In genomic region chr15:80711401-80712151, GRCm38 (mm10) we compare ENCODE assay signal across 8 mouse cellular contexts. TPM values are rescaled to one million over a fixed set of nuclear protein-coding genes. Genes with fewer than 3 reads are reported as not detected.
DNase-seq lines count a peak whose midpoint lies in the region; ATAC-seq and TF ChIP-seq lines count a peak whose summit lies in the region.

No protein-coding gene starts in this region.

- TF ChIP-seq POLR2A in myocyte (IDR thresholded peaks at IDR 0.05; ENCODE audit: insufficient read length, low read depth) = peak; percentile 65

- H3K27ac ChIP-seq in embryonic facial prominence, embryonic 14.5 days (replicated peaks; ENCODE audit: low read depth, low read length) = peak overlapping the region; percentile 92
- peak overlapping the region; percentile 61; the same call in 1 of the 2 replicates for H3K27ac ChIP-seq in liver, embryonic 11.5 days (ENCODE audit: low read depth, low read length)

- peak overlapping the region; percentile 89 for H3K9ac ChIP-seq in embryonic facial prominence, embryonic 14.5 days (ENCODE audit: low read depth, low read length)
- peak overlapping the region; percentile 79 for H3K9ac ChIP-seq in liver, embryonic 11.5 days (ENCODE audit: low read depth, low read length)

- peak; percentile 75 for DNase-seq in A20 (ENCODE audit: low read depth, low spot score)
- peak; percentile 81 for DNase-seq in adrenal gland, postnatal 14 days
- DNase-seq in embryonic facial prominence, embryonic 14.5 days (ENCODE audit: low spot score) = peak; percentile 54
- DNase-seq in heart, adult 8-10 months (ENCODE audit: low spot score) = peak; percentile 21
- peak; percentile 34 to 36 for DNase-seq in kidney, adult 8-10 months
- DNase-seq in liver, embryonic 11.5 days (ENCODE audit: low spot score) = peak; percentile 68
- peak; percentile 59 for DNase-seq in splenic B cell, adult 2 months (ENCODE audit: low read depth, low spot score)

- H3K79me2 ChIP-seq in myocyte (ENCODE audit: control insufficient read depth, insufficient read depth) = no peaks in the 10 kb centered on the region

- no peaks in the 10 kb centered on the region for H3K27me3 ChIP-seq in embryonic facial prominence, embryonic 14.5 days (replicated peaks; ENCODE audit: control insufficient read depth, insufficient read depth, low read length)
- no peaks in the 10 kb centered on the region for H3K27me3 ChIP-seq in liver, embryonic 11.5 days (replicated peaks; ENCODE audit: control insufficient read depth, insufficient read depth, low read length)
- H3K27me3 ChIP-seq in myocyte (ENCODE audit: control insufficient read depth, insufficient read depth, insufficient read length) = no peaks in the 10 kb centered on the region
- no peaks in the 10 kb centered on the region; the same call in 1 of the 2 replicates for H3K27me3 ChIP-seq in splenic B cell, adult 2 months (ENCODE audit: control insufficient read depth, insufficient read depth, low read length, poor library complexity, severe bottlenecking)

- H3ac ChIP-seq in myocyte (ENCODE audit: control insufficient read depth, insufficient read length) = peak overlapping the region; percentile 71

- H3K4me3 ChIP-seq in embryonic facial prominence, embryonic 14.5 days (ENCODE audit: low read depth, low read length) = peak overlapping the region; percentile 95
- H3K4me3 ChIP-seq in liver, embryonic 11.5 days (ENCODE audit: low read depth, low read length) = peak overlapping the region; percentile 94
- H3K4me3 ChIP-seq in myocyte = peak overlapping the region; percentile 39

- under 1% methylated on average over 36 of the region's 106 CpGs for WGBS in embryonic facial prominence, embryonic 14.5 days
- WGBS in liver, embryonic 11.5 days = under 1% methylated on average over 100 of the region's 106 CpGs

- peak; percentile 26; the same call in 1 of the 2 replicates for ATAC-seq in embryonic facial prominence, embryonic 14.5 days (ENCODE audit: low read depth)
- peak; percentile 17; the same call in 1 of the 2 replicates for ATAC-seq in liver, embryonic 11.5 days (replicated peaks; ENCODE audit: low FRiP score)

- peak overlapping the region; percentile 76 for H3K4me2 ChIP-seq in embryonic facial prominence, embryonic 14.5 days (ENCODE audit: low read depth, low read length)
- H3K4me2 ChIP-seq in liver, embryonic 11.5 days = peak overlapping the region; percentile 88
- peak overlapping the region; percentile 86 for H3K4me2 ChIP-seq in myocyte (ENCODE audit: low read depth)

- H3K36me3 ChIP-seq in embryonic facial prominence, embryonic 14.5 days (ENCODE audit: control insufficient read depth, insufficient read depth, low read length) = no peaks in the 10 kb centered on the region
- H3K36me3 ChIP-seq in liver, embryonic 11.5 days (ENCODE audit: control insufficient read depth, insufficient read depth, low read length) = no peaks in the 10 kb centered on the region
- no peaks in the 10 kb centered on the region for H3K36me3 ChIP-seq in myocyte (ENCODE audit: control insufficient read depth, insufficient read depth)
- H3K36me3 ChIP-seq in splenic B cell, adult 2 months (ENCODE audit: control insufficient read depth, insufficient read depth, low read length, poor library complexity, severe bottlenecking) = 0 out of 2 replicates have a peak, but pooled peaks cover 2% of the 10 kb centered on the region

- peaks cover 15% of the 10 kb centered on the region for H3K4me1 ChIP-seq in embryonic facial prominence, embryonic 14.5 days (ENCODE audit: control insufficient read depth, insufficient read depth, low read length)
- peaks cover 5% of the 10 kb centered on the region for H3K4me1 ChIP-seq in liver, embryonic 11.5 days (replicated peaks; ENCODE audit: control insufficient read depth, insufficient read depth, low read length)

- H3K9me3 ChIP-seq in embryonic facial prominence, embryonic 14.5 days (ENCODE audit: control insufficient read depth, low read length) = no peaks in the 10 kb centered on the region
- H3K9me3 ChIP-seq in liver, embryonic 11.5 days (ENCODE audit: control insufficient read depth, low read length) = no peaks in the 10 kb centered on the region

TF ChIP-seq in myocyte, 11 proteins besides CTCF, POLR2A, EP300 and RAD21:
- TF ChIP-seq MYOD1 (IDR thresholded peaks at IDR 0.05; ENCODE audit: control insufficient read depth in 1 of 3, insufficient read length in 2 of 3, low read depth in 2 of 3) (no peak), POLR2AphosphoS2 (IDR thresholded peaks at IDR 0.05; ENCODE audit: insufficient read length, low read depth) (no peak), TCF12 (IDR thresholded peaks at IDR 0.05; ENCODE audit: insufficient read depth, poor library complexity, severe bottlenecking) (no peak), MAX (IDR thresholded peaks at IDR 0.05; ENCODE audit: low read depth) (no peak), USF1 (IDR thresholded peaks at IDR 0.05; ENCODE audit: low read depth) (no peak), REST (IDR thresholded peaks at IDR 0.05; ENCODE audit: insufficient read depth, insufficient read length) (no peak), TCF3 (IDR thresholded peaks at IDR 0.05; ENCODE audit: insufficient read length, low read depth) (no peak), SRF (IDR thresholded peaks at IDR 0.05; ENCODE audit: control insufficient read depth, insufficient read length, low read depth) (no peak), CEBPB (IDR thresholded peaks at IDR 0.05; ENCODE audit: insufficient read depth, poor library complexity, severe bottlenecking) (no peak), MYOG (IDR thresholded peaks at IDR 0.05; ENCODE audit: control insufficient read depth in 1 of 3, insufficient read depth in 1 of 3, insufficient read length in 2 of 3, low read depth in 2 of 3) (no peak), E2F4 (IDR thresholded peaks at IDR 0.05; ENCODE audit: insufficient read depth) (no peak)

RNA-seq across cellular contexts. Expression of gene Tnrc6b, which starts 0.5 kb away (rescaled TPM):
- 55.7 and 63.3 TPM in 2 replicates for total RNA-seq in adrenal gland, postnatal 14 days (2021)
- polyA plus RNA-seq in embryonic facial prominence, embryonic 14.5 days (2014; fragmentation: Nextera tagmentation; extraction: Ambion mirVana) = 12.5 and 16.1 TPM in 2 replicates
- total RNA-seq in heart, adult 8-10 months (2022) = 10 to 100 TPM; 48.4 to 52.2 (median 48.9) TPM
- polyA plus RNA-seq in liver, embryonic 11.5 days (2014; fragmentation: Nextera tagmentation; extraction: Ambion mirVana) = 17.7 and 18.5 TPM in 2 replicates
- 8.9 TPM for polyA plus RNA-seq in myocyte (2012; fragmentation: generic; extraction: Trizol)

RNA-seq across cellular contexts. Expression of gene Fam83f, which starts 39.9 kb away (rescaled TPM):
- total RNA-seq in adrenal gland, postnatal 14 days (2021) = 0.79 and 0.96 TPM in 2 replicates
- 2.2 and 2.9 TPM in 2 replicates for polyA plus RNA-seq in embryonic facial prominence, embryonic 14.5 days (2014; fragmentation: Nextera tagmentation; extraction: Ambion mirVana)
- total RNA-seq in heart, adult 8-10 months (2022) = under 1 TPM in 1 of 4 experiments, not detected in 3; 0.09 TPM
- polyA plus RNA-seq in liver, embryonic 11.5 days (2014; fragmentation: Nextera tagmentation; extraction: Ambion mirVana) = 0.34 and 0.61 TPM in 2 replicates
- not detected for polyA plus RNA-seq in myocyte (2012; fragmentation: generic; extraction: Trizol)

Comparison
In these comparisons a context has a peak if more than half of its experiments do, and no peak if none do; other contexts are left out.
1. Peak in every context shown above with its lines: DNase-seq, ATAC-seq, H3K4me3 ChIP-seq and H3K27ac ChIP-seq.
2. DNase-seq: peak in every context shown above with its lines; median percentile 81 in adrenal gland, postnatal 14 days; 75 in A20; 68 in liver, embryonic 11.5 days; 59 in splenic B cell, adult 2 months; 54 in embryonic facial prominence, embryonic 14.5 days; 35 in kidney, adult 8-10 months; 21 in heart, adult 8-10 months.
3. H3K4me3 ChIP-seq: peak in every context shown above with its lines; median percentile 95 in embryonic facial prominence, embryonic 14.5 days; 94 in liver, embryonic 11.5 days; 39 in myocyte.